Mouse (Mus musculus) lung, adult 2 months (tissue): ENCODE results near the gene Herc4.

Experiments
- CTCF ChIP-seq: fragments of 200-500 bp; IDR thresholded peaks from 2 replicates; pipeline ENCODE4 v1.5.1; 2011; ENCODE audit warnings: mild to moderate bottlenecking, low read length, control low read depth; ENCODE audit not compliant: insufficient read depth
- POLR2A ChIP-seq: fragments of 200-500 bp; IDR thresholded peaks from 2 replicates; pipeline ENCODE4 v1.6.1; 2011; ENCODE audit warnings: low read depth, mild to moderate bottlenecking, control low read depth, low read length, borderline replicate concordance; ENCODE audit errors: extremely low read depth

DNA sequence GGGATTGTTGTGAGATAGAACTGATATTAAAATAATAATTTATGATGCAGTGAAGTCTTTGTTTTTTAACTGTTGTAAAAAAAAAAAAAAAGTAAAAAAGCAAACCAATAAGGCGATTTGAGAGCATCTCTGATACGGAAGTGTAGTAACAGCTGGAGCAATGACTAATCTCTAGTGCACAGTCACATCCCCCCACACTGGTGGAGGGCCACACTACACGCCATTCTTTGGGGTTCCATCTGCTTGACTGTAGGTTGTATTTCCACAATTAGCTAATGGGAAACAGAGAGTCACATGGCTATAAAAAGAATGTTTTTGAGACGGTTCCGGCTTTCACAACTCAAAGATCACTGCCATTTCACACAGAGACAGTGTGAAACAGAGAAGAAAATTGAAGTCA lies 9.5 kb upstream of the Herc4 start:
- TF ChIP-seq CTCF (no peak), POLR2A (no peak)
